Mouse (Mus musculus) myocyte (in vitro differentiated cells): ENCODE data around the gene Kcnk1. TPM values are rescaled to one million over a fixed set of nuclear protein-coding genes. Genes with fewer than 3 reads are reported as not detected.

Source experiments
- H3K27me3 ChIP-seq: one replicate; pipeline ENCODE4 v1.6.1; 2011; ENCODE audit not compliant: control insufficient read depth, insufficient read depth, insufficient read length
- H3K36me3 ChIP-seq: one replicate; pipeline ENCODE4 v1.6.1; 2011; ENCODE audit not compliant: control insufficient read depth, insufficient read depth
- H3K4me2 ChIP-seq: one replicate; pipeline ENCODE4 v1.6.1; 2011; ENCODE audit warnings: low read depth, control low read depth
- H3K4me3 ChIP-seq: one replicate; pipeline ENCODE4 v1.5.1; 2011; ENCODE audit warnings: mild to moderate bottlenecking, control low read depth, moderate library complexity
- H3K79me2 ChIP-seq: one replicate; pipeline ENCODE4 v1.6.1; 2011; ENCODE audit not compliant: control insufficient read depth, insufficient read depth
- H3ac ChIP-seq: one replicate; pipeline ENCODE4 v1.6.1; 2011; ENCODE audit not compliant: control insufficient read depth, insufficient read length
- CEBPB ChIP-seq: IDR thresholded peaks from 2 replicates; pipeline ENCODE4 v1.6.1; 2011; ENCODE audit warnings: mild to moderate bottlenecking, moderate library complexity; ENCODE audit not compliant: poor library complexity, insufficient read depth, severe bottlenecking
- E2F4 ChIP-seq: IDR thresholded peaks from one replicate; pipeline ENCODE4 v1.6.1; 2011; ENCODE audit warnings: mild to moderate bottlenecking, control low read depth, moderate library complexity; ENCODE audit not compliant: insufficient read depth
- MAX ChIP-seq: IDR thresholded peaks from one replicate; pipeline ENCODE4 v1.6.1; 2011; ENCODE audit warnings: low read depth, mild to moderate bottlenecking, control low read depth
- MYOD1 ChIP-seq, 3 experiments: IDR thresholded peaks; one replicate each; pipeline ENCODE4 v1.6.1; 2011; ENCODE audit warnings: control low read depth in 2 of 3, low read depth in 2 of 3, mild to moderate bottlenecking in 2 of 3, moderate library complexity in 1 of 3; ENCODE audit not compliant: insufficient read length in 2 of 3, control insufficient read depth in 1 of 3
- MYOG ChIP-seq, 3 experiments: IDR thresholded peaks; one replicate each; pipeline ENCODE4 v1.6.1; 2011; ENCODE audit warnings: control low read depth in 2 of 3, low read depth in 2 of 3, mild to moderate bottlenecking in 2 of 3; ENCODE audit not compliant: insufficient read length in 2 of 3, control insufficient read depth in 1 of 3, insufficient read depth in 1 of 3
- POLR2A ChIP-seq: IDR thresholded peaks from one replicate; pipeline ENCODE4 v1.6.1; 2011; ENCODE audit warnings: low read depth, mild to moderate bottlenecking, control low read depth, moderate library complexity; ENCODE audit not compliant: insufficient read length
- POLR2AphosphoS2 ChIP-seq: IDR thresholded peaks from one replicate; pipeline ENCODE4 v1.6.1; 2011; ENCODE audit warnings: low read depth, control low read depth; ENCODE audit not compliant: insufficient read length
- REST ChIP-seq: IDR thresholded peaks from one replicate; pipeline ENCODE4 v1.6.1; 2011; ENCODE audit warnings: mild to moderate bottlenecking, control low read depth, moderate library complexity; ENCODE audit not compliant: insufficient read depth, insufficient read length
- SRF ChIP-seq: IDR thresholded peaks from one replicate; pipeline ENCODE4 v1.6.1; 2011; ENCODE audit warnings: low read depth; ENCODE audit not compliant: control insufficient read depth, insufficient read length
- TCF12 ChIP-seq: IDR thresholded peaks from one replicate; pipeline ENCODE4 v1.6.1; 2011; ENCODE audit warnings: mild to moderate bottlenecking, control low read depth; ENCODE audit not compliant: poor library complexity, insufficient read depth, severe bottlenecking
- TCF3 ChIP-seq: IDR thresholded peaks from one replicate; pipeline ENCODE4 v1.6.1; 2011; ENCODE audit warnings: low read depth, control low read depth; ENCODE audit not compliant: insufficient read length
- USF1 ChIP-seq: IDR thresholded peaks from one replicate; pipeline ENCODE4 v1.6.1; 2011; ENCODE audit warnings: low read depth, mild to moderate bottlenecking, control low read depth, moderate library complexity
- polyA plus RNA-seq: library from polyadenylated mRNA; unstranded; fragments of >200 nt; fragmentation: generic; extraction: Trizol; gene quantifications from one replicate; pipeline ENCODE4 v1.2.1, GENCODE M21; 2012; ENCODE audit warnings: missing spikeins

Gene Kcnk1
- polyA plus RNA-seq, 1 experiment: not detected

GRCm38 (mm10) chr8:125993636-125994035 lies 1.3 kb upstream of the Kcnk1 start:
- TF ChIP-seq MYOG (IDR thresholded peaks at IDR 0.05; ENCODE audit: control insufficient read depth in 1 of 3, insufficient read depth in 1 of 3, insufficient read length in 2 of 3, low read depth in 2 of 3) (no peak), POLR2A (no peak), TCF12 (no peak), CEBPB (no peak), MYOD1 (IDR thresholded peaks at IDR 0.05; ENCODE audit: control insufficient read depth in 1 of 3, insufficient read length in 2 of 3, low read depth in 2 of 3) (no peak), REST (no peak), SRF (no peak), POLR2AphosphoS2 (no peak), E2F4 (no peak)
- Histone ChIP-seq H3K36me3 (no peaks in the 10 kb centered on the region), H3ac (no peak overlapping the region), H3K79me2 (no peaks in the 10 kb centered on the region), H3K4me2 (no peak overlapping the region), H3K27me3 (peaks cover 52% of the 10 kb centered on the region), H3K4me3 (no peak overlapping the region)

GRCm38 (mm10) chr8:125996031-125996839 lies 1.3 kb downstream of the Kcnk1 start:
- no peak overlapping the region for H3ac ChIP-seq
- no peaks in the 10 kb centered on the region for H3K36me3 ChIP-seq
- peaks cover 46% of the 10 kb centered on the region for H3K27me3 ChIP-seq
- no peak overlapping the region for H3K4me3 ChIP-seq
- no peak overlapping the region for H3K4me2 ChIP-seq
- H3K79me2 ChIP-seq: no peaks in the 10 kb centered on the region
- no peak for TF ChIP-seq TCF3
- no peak for TF ChIP-seq SRF
- no peak for TF ChIP-seq USF1
- TF ChIP-seq MYOD1 (IDR thresholded peaks at IDR 0.05; ENCODE audit: control insufficient read depth in 1 of 3, insufficient read length in 2 of 3, low read depth in 2 of 3): no peak
- no peak for TF ChIP-seq POLR2A

- Histone ChIP-seq H3ac (no peak overlapping the region), H3K79me2 (no peaks in the 10 kb centered on the region), H3K4me3 (no peak overlapping the region), H3K4me2 (no peak overlapping the region), H3K27me3 (peaks cover 43% of the 10 kb centered on the region), H3K36me3 (no peaks in the 10 kb centered on the region)
- TF ChIP-seq POLR2A: no peak
- TF ChIP-seq MYOD1 (IDR thresholded peaks at IDR 0.05; ENCODE audit: control insufficient read depth in 1 of 3, insufficient read length in 2 of 3, low read depth in 2 of 3): no peak
- no peak for TF ChIP-seq MYOG (IDR thresholded peaks at IDR 0.05; ENCODE audit: control insufficient read depth in 1 of 3, insufficient read depth in 1 of 3, insufficient read length in 2 of 3, low read depth in 2 of 3)
- TF ChIP-seq E2F4: no peak
- TF ChIP-seq TCF12: no peak
- no peak for TF ChIP-seq MAX
- TF ChIP-seq SRF: no peak
- TF ChIP-seq REST: no peak
- TF ChIP-seq POLR2AphosphoS2: no peak
- TF ChIP-seq CEBPB: no peak
- no peak for TF ChIP-seq TCF3
- TF ChIP-seq USF1: no peak
Observed at GRCm38 (mm10) chr8:125996980-125997379, 2.0 kb downstream of the Kcnk1 start.

GRCm38 (mm10) chr8:125997550-125997949 lies 2.6 kb downstream of the Kcnk1 start:
- Histone ChIP-seq H3K79me2 (no peaks in the 10 kb centered on the region), H3ac (no peak overlapping the region), H3K27me3 (peaks cover 38% of the 10 kb centered on the region), H3K4me3 (no peak overlapping the region), H3K4me2 (no peak overlapping the region), H3K36me3 (no peaks in the 10 kb centered on the region)
- no peak for TF ChIP-seq CEBPB
- no peak for TF ChIP-seq POLR2AphosphoS2
- TF ChIP-seq TCF12: no peak
- no peak for TF ChIP-seq REST
- TF ChIP-seq POLR2A: no peak
- TF ChIP-seq USF1: no peak
- TF ChIP-seq E2F4: no peak
- TF ChIP-seq TCF3: no peak
- TF ChIP-seq MYOD1 (IDR thresholded peaks at IDR 0.05; ENCODE audit: control insufficient read depth in 1 of 3, insufficient read length in 2 of 3, low read depth in 2 of 3): no peak
- TF ChIP-seq MAX: no peak
- no peak for TF ChIP-seq SRF
- TF ChIP-seq MYOG (IDR thresholded peaks at IDR 0.05; ENCODE audit: control insufficient read depth in 1 of 3, insufficient read depth in 1 of 3, insufficient read length in 2 of 3, low read depth in 2 of 3): no peak
